Mouse (Mus musculus): Measurements from ENCODE around the gene Orm3. TPM values are rescaled to one million over a fixed set of nuclear protein-coding genes. Genes with fewer than 3 reads are reported as not detected.

Gene Orm3
- total RNA-seq, 2 experiments from 2014 or later: not detected

DNA sequence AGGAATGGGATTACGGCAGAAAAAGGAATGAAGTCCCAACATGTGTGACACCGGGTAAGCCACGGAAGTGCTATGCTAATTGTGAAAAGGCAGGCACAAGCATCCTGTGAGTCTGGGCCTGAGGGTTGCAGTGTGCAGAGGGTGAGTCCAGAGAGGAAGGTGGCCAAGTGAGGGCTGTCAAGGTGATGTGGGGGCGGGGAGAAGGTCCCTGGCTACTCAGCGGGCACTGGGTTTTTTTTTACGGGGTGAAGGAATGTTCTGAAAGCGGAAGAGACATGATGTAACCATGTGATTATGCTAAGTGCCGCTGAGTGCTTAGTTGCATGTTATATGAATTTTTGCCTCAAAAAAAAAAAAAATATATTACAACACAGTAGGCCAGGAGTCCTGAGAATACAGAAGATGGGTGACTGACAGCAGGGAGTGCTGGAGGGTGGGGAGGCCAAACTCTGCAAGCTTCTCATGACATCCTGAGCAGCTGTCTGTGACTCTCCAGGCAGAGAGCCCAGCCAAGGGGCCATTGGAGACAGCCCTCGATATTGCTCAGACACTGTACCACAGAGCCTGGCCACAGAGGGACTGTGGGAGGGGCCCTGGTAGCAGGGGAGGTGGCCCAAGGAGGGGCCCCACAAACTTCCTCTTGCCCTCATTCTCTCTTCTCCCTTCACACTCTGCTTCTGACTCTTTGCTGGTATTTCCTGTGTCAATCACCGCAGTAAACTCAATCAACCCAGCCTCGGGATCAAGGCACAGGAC is 43.1 kb downstream of the Orm3 start:
- intact Hi-C loops (cut with DNase I): no loop called here
- no peak for DNase-seq (ENCODE audit: low spot score in 2 of 2)

DNA sequence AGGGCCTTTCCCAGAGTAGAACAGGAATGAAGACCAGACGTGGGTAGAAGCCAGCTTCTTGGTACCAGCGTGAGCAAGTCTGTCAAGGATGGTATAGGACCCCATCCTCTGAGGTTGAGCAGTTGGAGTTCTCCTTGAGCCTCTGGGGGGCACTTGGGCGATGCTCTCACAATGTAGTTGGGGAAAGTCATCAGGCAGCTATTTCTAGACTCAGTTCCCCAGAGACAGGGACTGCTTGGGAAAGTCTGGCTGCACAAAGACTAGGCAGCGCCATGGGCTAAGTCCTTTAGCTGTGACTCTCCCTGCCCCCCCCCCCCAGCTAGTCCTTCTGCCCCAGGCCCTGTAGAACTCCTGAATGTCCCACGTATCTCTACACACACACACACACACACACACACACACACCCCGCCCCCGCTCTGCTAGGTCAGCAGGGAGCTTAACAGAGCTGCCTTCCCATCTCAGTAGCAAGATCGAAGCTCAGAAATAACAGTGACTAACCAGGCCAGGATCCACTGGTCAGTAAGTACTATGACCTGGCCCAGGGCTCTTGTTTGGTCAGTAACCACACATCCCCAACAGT is 43.8 kb downstream of the Orm3 start:
- no peak for DNase-seq (ENCODE audit: low spot score in 2 of 2)
- intact Hi-C loops (cut with DNase I): no loop called here

DNA sequence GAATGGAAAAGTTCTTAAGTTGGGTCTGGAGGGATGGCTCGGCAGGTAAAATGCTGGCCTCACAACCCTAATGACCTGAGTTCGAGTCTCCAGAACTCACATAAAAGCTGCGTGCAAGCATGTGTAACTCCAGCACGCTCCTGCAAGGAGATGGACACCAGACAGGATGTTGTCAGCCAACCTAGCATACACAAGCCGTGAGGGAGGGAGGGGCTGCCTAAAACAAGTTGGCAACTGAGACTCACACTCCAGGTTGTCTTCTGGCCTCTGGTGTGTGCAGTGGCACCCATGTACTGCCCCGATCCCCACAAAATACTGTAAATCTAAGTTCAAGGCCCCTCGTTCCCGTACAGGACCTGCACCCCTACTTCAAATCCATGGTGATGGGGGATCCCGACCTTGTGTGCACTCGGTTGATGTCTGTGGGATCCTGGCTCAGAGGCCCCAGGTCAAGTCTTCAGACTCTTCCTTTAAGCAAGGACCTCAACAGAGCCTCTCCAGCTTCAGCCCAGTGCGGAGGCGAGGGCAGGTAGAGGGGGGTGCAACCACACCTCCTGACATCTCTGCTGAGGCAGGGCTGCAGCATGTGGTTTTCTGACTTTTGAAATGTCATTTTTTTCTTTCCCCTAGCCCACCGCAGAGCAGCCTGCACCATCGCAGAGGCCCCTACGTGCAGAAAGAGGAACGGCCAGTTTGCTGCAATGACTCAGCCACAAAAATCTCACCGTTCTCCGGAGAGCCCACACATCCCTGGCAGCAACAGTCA is 44.8 kb downstream of the Orm3 start:
- DNase-seq (ENCODE audit: low spot score in 2 of 2): no peak
- intact Hi-C loops (cut with DNase I): no loop called here

DNA sequence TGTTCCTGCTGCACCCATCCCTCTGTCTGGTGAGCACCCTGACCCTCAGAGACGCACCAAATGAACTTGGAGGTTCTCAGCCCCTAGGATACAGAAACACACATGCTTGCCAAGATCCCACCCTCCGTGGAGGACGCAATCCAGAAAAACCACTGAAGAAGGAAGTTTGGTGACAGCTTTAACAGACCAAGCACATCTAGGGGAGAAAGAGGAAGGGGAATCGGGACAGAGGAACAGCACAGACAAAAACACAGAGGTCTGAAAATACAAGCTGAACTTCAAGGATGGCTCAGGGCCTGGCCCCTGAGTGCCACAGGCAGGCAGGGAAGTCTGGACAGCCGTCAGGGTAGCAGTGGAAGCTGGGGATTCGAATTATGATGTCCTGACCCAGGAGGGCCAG is 45.7 kb downstream of the Orm3 start:
- intact Hi-C loops (cut with DNase I): no loop called here
- DNase-seq (ENCODE audit: low spot score in 2 of 2): no peak

DNA sequence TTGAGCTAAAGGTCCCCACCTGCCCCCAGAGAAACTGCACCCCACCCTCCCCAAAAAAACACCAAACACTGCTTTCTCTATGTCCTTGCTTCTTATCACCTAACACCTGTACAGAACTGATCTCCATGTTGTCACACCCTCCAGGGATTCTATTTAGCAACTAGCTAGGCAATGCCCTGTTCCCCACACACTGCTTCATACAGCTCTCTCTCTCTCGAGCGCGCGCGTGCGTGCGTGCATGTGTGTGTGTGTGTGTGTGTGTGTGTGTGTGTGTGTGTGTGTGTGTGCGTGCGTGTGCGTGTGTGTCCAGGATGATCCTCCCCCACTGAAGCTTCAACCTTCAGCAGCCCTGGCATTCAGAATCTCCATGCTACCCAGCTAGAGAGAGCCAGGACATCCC is 46.1 kb downstream of the Orm3 start:
- DNase-seq (ENCODE audit: low spot score in 2 of 2): no peak
- intact Hi-C loops (cut with DNase I): no loop called here

DNA sequence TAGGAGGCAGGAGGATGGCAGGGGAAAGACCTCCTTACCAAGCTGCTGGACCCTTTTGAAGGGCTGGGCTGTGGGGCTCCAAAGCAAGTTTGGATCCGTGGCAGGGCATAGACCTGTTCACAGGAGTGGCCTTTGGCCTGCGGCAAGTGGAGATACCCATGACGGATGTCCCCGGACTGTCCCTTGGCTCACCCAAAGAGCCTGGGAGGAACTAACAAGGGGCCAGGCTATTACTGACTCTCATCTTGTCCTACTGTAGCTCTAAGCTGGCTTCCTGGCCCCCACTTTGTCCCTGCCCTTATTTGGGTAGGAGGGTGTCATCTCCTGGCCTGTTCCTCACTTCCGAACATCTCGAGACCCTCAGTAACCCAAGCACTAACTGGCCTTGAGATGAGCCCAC is 46.6 kb downstream of the Orm3 start:
- intact Hi-C loops (cut with DNase I): no loop called here

DNA sequence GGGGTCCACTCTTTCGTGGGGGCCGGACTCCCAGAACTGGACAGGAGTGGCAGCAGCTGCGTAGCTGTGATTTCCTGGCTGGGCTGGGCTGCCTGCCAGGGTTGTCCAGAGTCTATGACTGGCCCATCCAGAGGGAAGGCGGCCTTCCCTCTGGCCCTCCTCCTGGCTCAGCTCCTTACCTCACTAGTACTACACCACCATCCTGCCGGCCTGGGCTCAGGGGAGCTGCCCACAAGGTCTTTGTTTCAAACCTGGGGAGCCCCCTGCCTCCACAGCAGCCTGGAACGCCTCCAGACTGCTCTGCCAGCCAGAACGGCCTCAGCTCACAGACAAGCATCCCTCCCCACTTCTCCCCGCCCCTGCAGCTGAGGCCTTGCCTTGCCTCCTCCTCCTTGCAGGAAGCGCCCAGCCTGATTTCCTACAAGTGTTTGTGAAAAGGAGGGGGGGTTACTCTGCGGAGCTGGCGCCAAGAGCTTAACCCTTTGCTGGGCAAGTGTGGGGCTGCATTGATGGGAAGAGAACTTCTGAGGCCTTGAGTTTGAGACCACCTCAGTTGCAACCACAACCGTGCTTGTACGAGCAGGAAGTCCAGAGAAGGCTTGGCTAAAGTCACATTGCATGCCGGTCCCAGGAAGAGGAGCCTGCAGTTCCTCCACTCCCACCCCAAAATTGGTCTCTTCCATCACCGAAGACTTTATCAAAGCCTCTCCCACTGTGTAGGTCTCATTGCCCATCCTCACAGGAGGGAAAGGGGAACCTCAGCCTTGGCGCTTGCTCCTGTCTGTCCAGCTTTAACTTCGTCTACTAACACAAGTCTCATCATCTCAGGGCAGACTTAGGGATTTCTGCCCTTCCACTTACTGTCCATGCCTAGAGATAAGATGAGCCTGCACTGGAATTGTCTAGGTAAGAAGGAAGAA is 47.3 kb downstream of the Orm3 start, which contains the start of gene Akna:
TSS of gene Akna (minus strand) at position 315 of the 920 bp plus-strand sequence.
- intact Hi-C loops (cut with DNase I): no loop called here
- peak; percentile 73 to 74 for DNase-seq (ENCODE audit: low spot score in 2 of 2)

More for the DNA sequence above, 46.6 kb downstream of the Orm3 start:
- DNase-seq (ENCODE audit: low spot score in 2 of 2): no peak

DNA sequence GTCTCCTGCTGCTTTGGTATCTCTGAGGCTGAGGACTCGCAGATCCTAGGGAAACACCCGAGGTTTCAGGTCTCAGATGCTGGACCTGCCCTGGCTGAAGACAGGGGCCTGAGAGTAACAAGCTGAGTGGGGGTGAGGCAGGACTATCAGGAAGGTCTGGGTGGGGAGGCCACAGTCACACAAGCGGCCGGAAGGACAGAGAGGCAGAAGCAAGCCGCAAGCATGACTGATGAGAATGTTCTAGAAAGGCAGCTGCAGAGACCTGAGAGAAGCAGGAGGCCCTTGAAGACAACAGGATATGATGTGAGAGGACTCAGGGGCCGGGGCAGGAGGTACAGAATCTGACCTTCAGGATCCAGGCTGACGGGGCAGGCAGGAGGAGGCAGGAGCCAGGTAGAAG is 48.2 kb downstream of the Orm3 start:
- DNase-seq (ENCODE audit: low spot score in 2 of 2): no peak
- intact Hi-C loops (cut with DNase I): no loop called here

DNA sequence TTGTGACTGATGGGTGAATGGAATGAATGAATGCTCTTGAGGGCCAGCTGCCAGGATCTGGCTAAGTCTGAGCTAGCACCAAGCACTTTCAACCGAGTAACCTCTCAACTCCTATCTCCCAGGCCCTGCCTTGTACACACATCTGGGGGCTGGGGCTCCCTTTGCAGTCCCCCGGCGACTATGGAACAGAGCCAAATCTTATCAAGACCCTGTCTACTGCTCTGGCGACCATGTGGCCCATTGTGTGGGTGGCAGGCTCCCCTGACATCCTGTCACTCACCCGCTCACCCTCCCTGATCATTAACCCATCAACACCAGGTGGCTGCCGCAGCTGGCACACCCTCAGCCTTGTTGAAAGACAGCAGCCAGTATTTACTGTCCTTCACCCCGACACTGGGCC is 49.1 kb downstream of the Orm3 start:
- intact Hi-C loops (cut with DNase I): loop anchor here (5.0 kb wide), 1 partner anchor 223 kb away; no protein-coding TSS in a partner anchor
- DNase-seq (ENCODE audit: low spot score in 2 of 2): no peak

DNA sequence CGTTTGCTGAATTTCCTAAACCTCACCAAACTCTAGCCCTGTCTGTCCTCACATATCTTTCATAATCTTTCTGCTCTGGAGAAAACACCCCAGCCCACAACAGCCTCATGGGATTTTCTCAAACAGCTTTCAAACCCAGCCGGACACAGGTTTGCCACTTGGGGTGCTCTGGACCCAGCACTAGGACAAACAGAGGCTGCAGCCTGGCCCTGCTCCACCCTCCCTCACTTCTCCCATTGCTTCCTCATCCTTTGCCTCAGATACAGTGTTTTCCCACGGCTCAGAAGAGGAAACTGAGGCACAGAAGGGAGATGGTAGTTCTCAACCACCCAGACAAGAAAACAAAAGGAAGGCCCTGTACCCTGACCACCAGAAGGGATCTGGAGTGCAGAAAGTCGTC is 49.7 kb downstream of the Orm3 start:
- no peak for DNase-seq (ENCODE audit: low spot score in 2 of 2)
- intact Hi-C loops (cut with DNase I): loop anchor here (5.0 kb wide), 1 partner anchor 223 kb away; no protein-coding TSS in a partner anchor

DNA sequence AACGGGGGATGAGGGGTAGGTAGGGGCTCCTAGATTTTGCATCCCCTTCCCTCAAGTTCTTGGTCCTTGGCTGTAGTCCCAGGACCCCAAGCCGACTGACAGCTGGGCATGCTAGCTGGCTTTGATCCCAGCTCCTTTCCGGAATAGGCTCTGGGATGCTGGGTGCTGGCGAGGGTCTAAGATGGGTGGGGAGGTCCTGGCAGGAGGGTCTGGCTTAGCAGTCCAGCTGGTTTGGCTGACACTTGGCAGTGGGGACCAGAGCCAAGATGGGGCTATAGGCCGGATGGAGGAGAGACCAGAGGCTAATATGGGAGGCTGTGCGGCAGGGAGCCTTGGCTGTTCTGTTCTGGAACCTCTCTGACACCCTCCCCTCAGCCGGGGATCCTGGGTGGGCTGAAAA is 52.3 kb downstream of the Orm3 start:
- no peak for DNase-seq (ENCODE audit: low spot score in 2 of 2)
- intact Hi-C loops (cut with DNase I): loop anchor here (2.0 to 5.0 kb wide), 2 partner anchors 39 to 226 kb away; no protein-coding TSS in a partner anchor

DNA sequence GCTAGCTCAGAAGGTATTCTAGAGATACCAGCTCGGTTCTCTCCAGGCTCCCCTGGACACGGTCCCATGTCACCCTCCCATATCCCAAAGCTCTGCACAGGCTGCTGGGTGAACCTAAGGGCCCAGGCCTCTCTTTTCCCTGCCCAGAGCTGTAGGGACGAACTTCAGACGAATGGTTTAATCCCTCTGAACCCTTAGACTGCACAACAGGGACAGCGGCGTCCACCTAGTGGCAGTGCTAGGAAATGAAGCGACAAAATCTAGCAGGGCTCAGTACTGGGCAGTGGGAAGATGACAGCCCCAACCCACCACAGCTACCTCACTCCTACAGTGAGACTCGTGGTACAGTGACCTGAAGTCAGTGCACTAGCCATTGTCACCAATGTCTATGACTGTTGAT is 52.7 kb downstream of the Orm3 start:
- DNase-seq (ENCODE audit: low spot score in 2 of 2): peak; percentile 49 to 62
- intact Hi-C loops (cut with DNase I): loop anchor here (2.0 to 5.0 kb wide), 2 partner anchors 40 to 226 kb away; no protein-coding TSS in a partner anchor

Other genes with a start within 250 kb of the Orm3 start
- not detected for gene Ambp, start 201.4 kb upstream of the Orm3 start, total RNA-seq (2021)
- gene Kif12, start 184.0 kb upstream of the Orm3 start, total RNA-seq (2021): not detected
- 1 to 10 TPM; 3.3 to 4.0 TPM for gene Col27a1, start 142.2 kb upstream of the Orm3 start, total RNA-seq (2021)
- not detected for gene Orm1, start 11.6 kb upstream of the Orm3 start, total RNA-seq (2021)
- gene Orm2, start 6.3 kb downstream of the Orm3 start, total RNA-seq (2021): not detected
- gene Akna, start 47.2 kb downstream of the Orm3 start, total RNA-seq (2021): 1 to 10 TPM; 2.9 to 3.0 TPM
- 10 to 100 TPM; 46.4 TPM for gene Whrn, start 139.8 kb downstream of the Orm3 start, total RNA-seq (2021)
- 100 to 1,000 TPM; 144 to 147 TPM for gene Atp6v1g1, start 188.6 kb downstream of the Orm3 start, total RNA-seq (2021)
- 10 to 100 TPM; 10.8 to 12.2 TPM for gene Tmem268, start 202.6 kb downstream of the Orm3 start, total RNA-seq (2021)
- not detected for gene Gm11213, start 249.1 kb downstream of the Orm3 start, total RNA-seq (2021)

All from left cerebral cortex, postnatal 25 days (tissue).